Mouse (Mus musculus) macrophage (primary cell): Measurements from ENCODE around the gene Klra7. TPM values are rescaled to one million over a fixed set of nuclear protein-coding genes. Genes with fewer than 3 reads are reported as not detected.
"Not testable (repeated sequence)": the region's sequence is repeated elsewhere in the genome, so short reads cannot be mapped to it uniquely, and the experiment has no call there.

Experiments
- H3K27ac ChIP-seq: fragments of 350-480 bp; formaldehyde crosslinking; 2 replicates; pipeline ENCODE4 v1.9.0; 2021
- H3K36me3 ChIP-seq: fragments of 350-480 bp; formaldehyde crosslinking; 2 replicates; pipeline ENCODE4 v1.9.0; 2021; ENCODE audit errors: inconsistent target
- H3K4me3 ChIP-seq: fragments of 350-480 bp; formaldehyde crosslinking; 2 replicates; pipeline ENCODE4 v1.9.0; 2021; ENCODE audit errors: inconsistent target
- H3K79me2 ChIP-seq: fragments of 350-480 bp; formaldehyde crosslinking; 2 replicates; pipeline ENCODE4 v1.9.0; 2021; ENCODE audit errors: inconsistent target
- WGBS: methylation state at CpG from one replicate; pipeline ENCODE4 v1.1.7; 2026; ENCODE audit warnings: inconsistent platforms; ENCODE audit not compliant: missing documents; 5-methylcytosine and 5-hydroxymethylcytosine counted together
- polyA plus RNA-seq: library from polyadenylated mRNA; stranded (reverse); fragments of 250-400 nt; gene quantifications from 3 replicates; pipeline ENCODE4 v1.2.4, GENCODE M21; 2018; ENCODE audit warnings: inconsistent platforms
- total RNA-seq, 78 experiments: library from RNA; depleted of rRNA; stranded (reverse); fragments of 250-400 nt; gene quantifications; 1 replicate in 9 of 78; 2 replicates in 24 of 78; 3 replicates in 43 of 78; 4 replicates in 2 of 78; pipeline ENCODE4 v1.2.4; 2018; ENCODE audit warnings: inconsistent platforms in 56 of 78

Klra7 gene
- not detected for total RNA-seq (2018; cell fraction: chromatin; rRNA removed)
- total RNA-seq (2018; cell fraction: cytosol; rRNA removed): not detected
- total RNA-seq (2018; cell fraction: nucleus; rRNA removed): not detected
- polyA plus RNA-seq: not detected in 3 replicates

GRCm38 (mm10) chr6:130233222-130233621, at the start of gene Klra7:
Gene Klra7 (minus strand): TSS chr6:130233322.
- H3K4me3 ChIP-seq: no peak within 1 kb of the TSS
- H3K27ac ChIP-seq: no peak within 1 kb of the TSS
- H3K79me2 ChIP-seq: no peaks in the 10 kb centered on the region
- H3K36me3 ChIP-seq: no peaks in the 10 kb centered on the region

GRCm38 (mm10) chr6:130281828-130282227, 48.7 kb upstream of the Klra7 start, which contains the start of gene Klra10:
Gene Klra10 (minus strand): TSS chr6:130281928.
- not testable (repeated sequence) for H3K4me3 ChIP-seq, H3K36me3 ChIP-seq, H3K79me2 ChIP-seq, H3K27ac ChIP-seq
- WGBS: 100% methylated on average over 1 of the region's 1 CpGs

- Histone ChIP-seq H3K27ac (no peak overlapping the region), H3K4me3 (no peak overlapping the region), H3K79me2 (no peaks in the 10 kb centered on the region), H3K36me3 (no peaks in the 10 kb centered on the region)
- 67% methylated on average over 2 of the region's 2 CpGs for WGBS
Measured at GRCm38 (mm10) chr6:130255326-130255725, 22.2 kb upstream of the Klra7 start.

- H3K79me2 ChIP-seq: no peaks in the 10 kb centered on the region
- H3K36me3 ChIP-seq: no peaks in the 10 kb centered on the region
- no peak overlapping the region for H3K27ac ChIP-seq
- WGBS: 37% methylated on average over 2 of the region's 2 CpGs
- H3K4me3 ChIP-seq: no peak overlapping the region
Measured at GRCm38 (mm10) chr6:130237536-130237935, 4.4 kb upstream of the Klra7 start.

GRCm38 (mm10) chr6:130236635-130237034, 3.5 kb upstream of the Klra7 start:
- no peaks in the 10 kb centered on the region for H3K79me2 ChIP-seq
- H3K36me3 ChIP-seq: no peaks in the 10 kb centered on the region
- H3K27ac ChIP-seq: no peak overlapping the region
- 58% methylated on average over 1 of the region's 1 CpGs for WGBS
- no peak overlapping the region for H3K4me3 ChIP-seq

- H3K79me2 ChIP-seq, H3K4me3 ChIP-seq, H3K36me3 ChIP-seq, H3K27ac ChIP-seq: not testable (repeated sequence)
- WGBS: 0% methylated on average over 1 of the region's 1 CpGs
Measured at GRCm38 (mm10) chr6:130197453-130197852, 35.7 kb downstream of the Klra7 start.

- 53% methylated on average over 3 of the region's 3 CpGs for whole genome bisulfite sequencing
- not testable (repeated sequence) for H3K79me2 ChIP-seq, H3K4me3 ChIP-seq, H3K27ac ChIP-seq, H3K36me3 ChIP-seq
Measured at GRCm38 (mm10) chr6:130193012-130193411, 40.1 kb downstream of the Klra7 start, which contains the start of gene Klra9. Gene Klra9 (minus strand): TSS chr6:130193112.

Other genes with a start within 250 kb of the Klra7 start
- gene Klra6, start 206.4 kb downstream of the Klra7 start, polyA plus RNA-seq: not detected in 3 replicates
- not detected in 3 replicates for gene Klra4, start 166.1 kb downstream of the Klra7 start, polyA plus RNA-seq
- not detected in 3 replicates for gene Klra8, start 103.4 kb downstream of the Klra7 start, polyA plus RNA-seq
- 1.00 to 1.0 TPM in 2 of 3 replicates, not detected in the other for gene Klra9, start 40.2 kb downstream of the Klra7 start, polyA plus RNA-seq
- not detected in 3 replicates for gene Klra10, start 48.6 kb upstream of the Klra7 start, polyA plus RNA-seq
- 2.7 to 16.0 TPM (median 10.2 TPM) in 3 replicates for gene Klra3, start 104.3 kb upstream of the Klra7 start, polyA plus RNA-seq
- gene Klra1, start 153.6 kb upstream of the Klra7 start, polyA plus RNA-seq: 0.11 TPM in 1 of 3 replicates, not detected in the others